Comparison of ENCODE assay signal across 18 mouse cellular contexts in genomic region chr6:146460936-146461335, GRCm38 (mm10). TPM values are rescaled to one million over a fixed set of nuclear protein-coding genes. Genes with fewer than 3 reads are reported as not detected.
DNase-seq lines count a peak whose midpoint lies in the region; ATAC-seq and TF ChIP-seq lines count a peak whose summit lies in the region.
"Had no signal": no experiment of that assay in that cellular context is flagged by ENCODE, and none has a peak within 500 bp of the region (broad histone marks: within the 10 kb centered on the region; RNA-seq: fewer than 3 reads in every experiment).

No protein-coding gene starts in this region.

- H3K4me1 ChIP-seq in kidney, embryonic 15.5 days, result no peaks in the 10 kb centered on the region
- peaks cover 20% of the 10 kb centered on the region for H3K4me1 ChIP-seq in brown adipose tissue, adult 24 weeks (ENCODE audit: control insufficient read depth, insufficient read depth, insufficient read length, low read length)
- peaks cover 3% of the 10 kb centered on the region; the same call in 1 of the 2 replicates for H3K4me1 ChIP-seq in midbrain, embryonic 11.5 days (ENCODE audit: control insufficient read depth, insufficient read depth, low read length)
- H3K4me1 ChIP-seq: limb, embryonic 13.5 days had no signal

- no peak for ATAC-seq in kidney, embryonic 15.5 days (replicated peaks; ENCODE audit: low FRiP score)
- ATAC-seq in midbrain, embryonic 11.5 days (ENCODE audit: low FRiP score), result no peak

- H3K9me3 ChIP-seq in kidney, embryonic 15.5 days (replicated peaks), result no peaks in the 10 kb centered on the region
- no peaks in the 10 kb centered on the region for H3K9me3 ChIP-seq in midbrain, embryonic 11.5 days (ENCODE audit: control insufficient read depth, low read length)
- H3K9me3 ChIP-seq: heart, embryonic 12.5 days; limb, embryonic 13.5 days; liver, embryonic 15.5 days; megakaryocyte, embryonic 14.5 days; neural tube, embryonic 12.5 days had no signal

- H3K4me3 ChIP-seq in kidney, embryonic 15.5 days (replicated peaks), result no peak overlapping the region
- H3K4me3 ChIP-seq in brown adipose tissue, adult 24 weeks (ENCODE audit: insufficient read depth, low read depth, low read length), result no peak overlapping the region
- H3K4me3 ChIP-seq in midbrain, embryonic 11.5 days (ENCODE audit: low read depth, low read length), result no peak overlapping the region
- H3K4me3 ChIP-seq in left cerebral cortex, adult 2 months, result no peak overlapping the region
- H3K4me3 ChIP-seq: erythroblast, embryonic 14.5 days; heart, embryonic 12.5 days; limb, embryonic 13.5 days; liver, embryonic 15.5 days; megakaryocyte, embryonic 14.5 days; neural tube, embryonic 12.5 days had no signal

- 60% methylated on average over 8 of the region's 8 CpGs for WGBS in kidney, embryonic 15.5 days
- 83% methylated on average over 8 of the region's 8 CpGs for WGBS in midbrain, embryonic 11.5 days

- H3K36me3 ChIP-seq in kidney, embryonic 15.5 days, result no peaks in the 10 kb centered on the region
- no peaks in the 10 kb centered on the region for H3K36me3 ChIP-seq in midbrain, embryonic 11.5 days (ENCODE audit: control insufficient read depth, insufficient read depth, low read length)
- H3K36me3 ChIP-seq: limb, embryonic 13.5 days; liver, embryonic 15.5 days; neural tube, embryonic 12.5 days had no signal

- H3K27me3 ChIP-seq in kidney, embryonic 15.5 days, result no peaks in the 10 kb centered on the region
- H3K27me3 ChIP-seq in midbrain, embryonic 11.5 days (ENCODE audit: control insufficient read depth, insufficient read depth, low read length), result no peaks in the 10 kb centered on the region
- H3K27me3 ChIP-seq: heart, embryonic 12.5 days; limb, embryonic 13.5 days; megakaryocyte, embryonic 14.5 days; neural tube, embryonic 12.5 days had no signal

- H3K9ac ChIP-seq in kidney, embryonic 15.5 days, result no peak overlapping the region
- H3K9ac ChIP-seq in midbrain, embryonic 11.5 days (ENCODE audit: low read length), result no peak overlapping the region
- H3K9ac ChIP-seq: heart, embryonic 12.5 days; limb, embryonic 13.5 days; liver, embryonic 15.5 days; neural tube, embryonic 12.5 days had no signal

- H3K4me2 ChIP-seq in kidney, embryonic 15.5 days, result no peak overlapping the region
- H3K4me2 ChIP-seq in midbrain, embryonic 11.5 days, result no peak overlapping the region
- H3K4me2 ChIP-seq: heart, embryonic 12.5 days; limb, embryonic 13.5 days; liver, embryonic 15.5 days; neural tube, embryonic 12.5 days had no signal

- H3K27ac ChIP-seq in kidney, embryonic 15.5 days, result no peak overlapping the region
- peak overlapping the region; percentile 26; the same call in 1 of the 2 replicates for H3K27ac ChIP-seq in brown adipose tissue, adult 24 weeks (replicated peaks; ENCODE audit: low read depth, low read length)
- H3K27ac ChIP-seq in midbrain, embryonic 11.5 days (ENCODE audit: low read depth, low read length), result no peak overlapping the region
- no peak overlapping the region for H3K27ac ChIP-seq in left cerebral cortex, adult 2 months
- H3K27ac ChIP-seq: limb, embryonic 13.5 days; liver, embryonic 15.5 days; neural tube, embryonic 12.5 days had no signal

- peak; percentile 56 for DNase-seq in kidney, adult 18-20 months
- DNase-seq in kidney, postnatal 10 days, result peak; percentile 48
- peak; percentile 89 for DNase-seq in yolk sac, embryonic 10.5 days (ENCODE audit: low spot score)
- no peak for DNase-seq in midbrain, embryonic 11.5 days (ENCODE audit: low spot score, missing footprints)
- DNase-seq in left cerebral cortex, adult 2 months (ENCODE audit: extremely low spot score in 1 of 2, low spot score in 2 of 2), result no peak
- DNase-seq: adrenal gland, postnatal 25 days; cerebellum, adult 9-10 months; embryo, embryonic 11 days; gastrocnemius, postnatal 36 days; lung, postnatal 10 days had no signal

- no peak for TF ChIP-seq CTCF in left cerebral cortex, adult 2 months (IDR thresholded peaks at IDR 0.05)

- intact Hi-C loops in left cerebral cortex, adult 2 months (cut with DNase I), result no loop called here

RNA-seq across cellular contexts. Expression of gene Itpr2, which starts 41.1 kb away (rescaled TPM):
- 11.6 and 15.0 TPM in 2 replicates for polyA plus RNA-seq in kidney, embryonic 15.5 days (2015; fragmentation: Nextera tagmentation; extraction: Ambion mirVana)
- 33.6 and 35.0 TPM in 2 replicates for polyA plus RNA-seq in brown adipose tissue, adult 24 weeks (2012; ENCODE audit: insufficient read depth, insufficient read length, missing spikeins)
- 3.9 and 4.5 TPM in 2 replicates for polyA plus RNA-seq in midbrain, embryonic 11.5 days (2014; fragmentation: Nextera tagmentation; extraction: Ambion mirVana)
- 10 to 100 TPM; 12.3 to 15.4 TPM for total RNA-seq in left cerebral cortex, adult 2 months (2021)

Comparison
In these comparisons a context has a peak if more than half of its experiments do, and no peak if none do; other contexts are left out.
1. DNase-seq: peak in kidney, adult 18-20 months (single experiment), kidney, postnatal 10 days (single experiment) and yolk sac, embryonic 10.5 days (single experiment); none in midbrain, embryonic 11.5 days (single experiment) and left cerebral cortex, adult 2 months (0 of 2).